Mouse (Mus musculus) limb, embryonic 14.5 days (tissue): ENCODE data around the gene Ccdc28b. TPM values are rescaled to one million over a fixed set of nuclear protein-coding genes. Genes with fewer than 3 reads are reported as not detected.
A peak's percentile ranks its signal among the peaks of the same experiment; 100 is the strongest.

ENCODE experiments used
- ATAC-seq: fragments of 200-750 bp; cut with Nextera tagmentation; 2 replicates; pipeline ENCODE4 v1.8.0; 2017; ENCODE audit warnings: low read depth, moderate number of reproducible peaks, moderate TSS enrichment; ENCODE audit not compliant: low FRiP score
- DNase-seq: peaks from one replicate; pipeline ENCODE4 v3.0.0-alpha.2; 2015; ENCODE audit warnings: low spot score
- H3K27ac ChIP-seq: fragments of 300-500 bp; sonication (generic); replicated peaks from 2 replicates; pipeline ENCODE4 v1.5.1; 2014; ENCODE audit warnings: low read depth, mild to moderate bottlenecking, low read length, moderate library complexity, mixed read lengths
- H3K27me3 ChIP-seq: fragments of 300-500 bp; sonication (generic); 2 replicates; pipeline ENCODE4 v1.6.1; 2014; ENCODE audit warnings: low read length, mixed read lengths; ENCODE audit not compliant: control insufficient read depth, insufficient read depth
- H3K36me3 ChIP-seq: fragments of 300-500 bp; sonication (generic); 2 replicates; pipeline ENCODE4 v1.6.1; 2014; ENCODE audit warnings: mild to moderate bottlenecking, low read length, moderate library complexity, mixed read lengths; ENCODE audit not compliant: control insufficient read depth, insufficient read depth
- H3K4me1 ChIP-seq: fragments of 300-500 bp; sonication (generic); 2 replicates; pipeline ENCODE4 v1.6.1; 2014; ENCODE audit warnings: antibody characterized with exemption, low read length, mixed read lengths; ENCODE audit not compliant: control insufficient read depth, insufficient read depth
- H3K4me2 ChIP-seq: fragments of 300-500 bp; sonication (generic); replicated peaks from 2 replicates; pipeline ENCODE4 v1.6.1; 2014; ENCODE audit warnings: low read depth, mild to moderate bottlenecking, low read length, moderate library complexity; ENCODE audit not compliant: severe bottlenecking
- H3K4me3 ChIP-seq: fragments of 300-500 bp; sonication (generic); replicated peaks from 2 replicates; pipeline ENCODE4 v1.5.1; 2014; ENCODE audit warnings: low read length
- H3K9ac ChIP-seq: fragments of 300-500 bp; sonication (generic); 2 replicates; pipeline ENCODE4 v1.6.1; 2014; ENCODE audit warnings: mild to moderate bottlenecking, low read depth, low read length, moderate library complexity; ENCODE audit not compliant: severe bottlenecking
- H3K9me3 ChIP-seq: fragments of 300-500 bp; sonication (generic); 2 replicates; pipeline ENCODE4 v1.6.1; 2016; ENCODE audit warnings: low read length; ENCODE audit not compliant: control insufficient read depth
- POLR2A ChIP-seq: fragments of 200-500 bp; IDR thresholded peaks from 2 replicates; pipeline ENCODE4 v1.8.0; 2012; ENCODE audit warnings: inconsistent platforms, mild to moderate bottlenecking, moderate library complexity, borderline replicate concordance; ENCODE audit not compliant: insufficient read depth, insufficient read length; ENCODE audit errors: extremely low read depth
- WGBS: fragments of 180-500 bp; shearing (Covaris S2); extraction: QIAGEN DNeasy Blood & Tissue Kit; methylation state at CpG from one replicate; pipeline ENCODE4 v1.1.7; 2014; 5-methylcytosine and 5-hydroxymethylcytosine counted together
- polyA plus RNA-seq, 2 experiments: library from polyadenylated mRNA; depleted of rRNA in 1 of 2; stranded (reverse) in 1 of 2; unstranded in 1 of 2; fragments of >200 nt; fragmentation: Nextera tagmentation in 1 of 2; extraction: Ambion mirVana in 1 of 2; gene quantifications; 2 replicates each; pipeline versions ENCODE4 v1.2.1 to v1.2.3; 2012 to 2014

Gene Ccdc28b
- polyA plus RNA-seq, 2 experiments: 45.7 to 51.0 TPM

- Histone ChIP-seq H3K4me3 (peak within 1 kb of the TSS; percentile 55), H3K9me3 (no peaks in the 10 kb centered on the region), H3K4me2 (peak within 1 kb of the TSS; percentile 73), H3K27me3 (no peaks in the 10 kb centered on the region), H3K9ac (peak within 1 kb of the TSS; percentile 70), H3K4me1 (peaks cover 20% of the 10 kb centered on the region), H3K27ac (peak within 1 kb of the TSS; percentile 88), H3K36me3 (peaks cover 47% of the 10 kb centered on the region)
- peak; percentile 98 for DNase-seq
- TF ChIP-seq POLR2A: peak; percentile 78; the same call in 1 of the 2 replicates
- ATAC-seq: peak; percentile 94
- WGBS: under 1% methylated on average over 50 of the region's 60 CpGs
Measured at GRCm38 (mm10) chr4:129640638-129641467, 17.1 kb upstream of the Ccdc28b start, which contains the start of gene Txlna. Txlna (minus strand) TSS chr4:129641065.

GRCm38 (mm10) chr4:129640101-129640637 lies 16.4 kb upstream of the Ccdc28b start:
- 0 out of 2 replicates have a peak, but pooled peaks have one; percentile 40 for TF ChIP-seq POLR2A
- peaks cover 20% of the 10 kb centered on the region for H3K4me1 ChIP-seq
- peak overlapping the region; percentile 73 for H3K4me2 ChIP-seq
- H3K27me3 ChIP-seq: no peaks in the 10 kb centered on the region
- peak overlapping the region; percentile 88 for H3K27ac ChIP-seq
- no peaks in the 10 kb centered on the region for H3K9me3 ChIP-seq
- WGBS: 5% methylated on average over 17 of the region's 17 CpGs
- no peak for ATAC-seq
- DNase-seq: no peak
- H3K9ac ChIP-seq: peak overlapping the region; percentile 70
- H3K4me3 ChIP-seq: peak overlapping the region; percentile 55
- peaks cover 48% of the 10 kb centered on the region for H3K36me3 ChIP-seq

- H3K36me3 ChIP-seq: peaks cover 52% of the 10 kb centered on the region
- H3K27me3 ChIP-seq: no peaks in the 10 kb centered on the region
- TF ChIP-seq POLR2A: no peak
- WGBS: 87% methylated on average over 15 of the region's 15 CpGs
- H3K4me3 ChIP-seq: peak overlapping the region; percentile 55
- no peaks in the 10 kb centered on the region for H3K9me3 ChIP-seq
- H3K27ac ChIP-seq: no peak overlapping the region
- DNase-seq: no peak
- H3K4me2 ChIP-seq: peak overlapping the region; percentile 73
- peak overlapping the region; percentile 70 for H3K9ac ChIP-seq
- H3K4me1 ChIP-seq: peaks cover 20% of the 10 kb centered on the region
- ATAC-seq: no peak
Measured at GRCm38 (mm10) chr4:129639221-129639620, 15.5 kb upstream of the Ccdc28b start.

GRCm38 (mm10) chr4:129633852-129634251 lies 10.1 kb upstream of the Ccdc28b start:
- TF ChIP-seq POLR2A: no peak
- 94% methylated on average over 6 of the region's 6 CpGs for WGBS
- no peaks in the 10 kb centered on the region for H3K27me3 ChIP-seq
- DNase-seq (no peak), ATAC-seq (no peak)
- no peak overlapping the region for H3K4me3 ChIP-seq
- no peak overlapping the region for H3K4me2 ChIP-seq
- peaks cover 97% of the 10 kb centered on the region for H3K36me3 ChIP-seq
- peaks cover 4% of the 10 kb centered on the region for H3K4me1 ChIP-seq
- no peaks in the 10 kb centered on the region for H3K9me3 ChIP-seq
- H3K27ac ChIP-seq: no peak overlapping the region
- no peak overlapping the region for H3K9ac ChIP-seq

DNA sequence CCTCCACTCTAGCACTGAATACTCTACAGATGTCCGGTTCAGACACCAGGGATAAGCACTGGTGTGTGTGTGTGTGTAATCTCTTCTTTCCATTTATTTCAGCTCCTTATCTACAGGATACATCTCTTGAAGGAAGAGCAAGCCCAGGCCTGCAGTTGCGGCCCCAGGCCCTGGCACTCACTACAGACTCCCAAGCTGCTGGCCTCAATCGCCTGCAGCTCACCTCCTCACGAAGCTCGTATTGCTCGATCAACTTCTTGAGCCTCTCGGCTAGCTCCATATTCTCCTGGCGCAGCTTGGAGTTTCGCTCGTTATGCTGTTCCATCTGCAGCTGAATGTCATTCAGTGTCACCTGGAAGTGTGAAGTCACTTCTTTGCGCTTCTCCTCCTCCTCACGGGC lies 8.1 kb upstream of the Ccdc28b start:
- H3K4me2 ChIP-seq: no peak overlapping the region
- H3K4me1 ChIP-seq: no peaks in the 10 kb centered on the region
- H3K9me3 ChIP-seq: no peaks in the 10 kb centered on the region
- peaks cover 100% of the 10 kb centered on the region for H3K36me3 ChIP-seq
- no peaks in the 10 kb centered on the region for H3K27me3 ChIP-seq
- DNase-seq (no peak), ATAC-seq (no peak)
- no peak for TF ChIP-seq POLR2A
- WGBS: 85% methylated on average over 12 of the region's 12 CpGs
- H3K4me3 ChIP-seq: no peak overlapping the region
- no peak overlapping the region for H3K9ac ChIP-seq
- H3K27ac ChIP-seq: no peak overlapping the region
